Mouse (Mus musculus): ENCODE data around the gene Spink4.

GRCm38 (mm10) chr4:40915947-40916346 is 3.9 kb upstream of the Spink4 start:
- TF ChIP-seq CTCF (IDR thresholded peaks at IDR 0.05; ENCODE audit: low read depth) (no peak), EP300 (IDR thresholded peaks at IDR 0.05; ENCODE audit: low read depth) (no peak)
